Mouse (Mus musculus) forebrain, embryonic 11.5 days (tissue): Measurements from ENCODE around the gene Cab39. TPM values are rescaled to one million over a fixed set of nuclear protein-coding genes. Genes with fewer than 3 reads are reported as not detected.

ENCODE experiments used
- ATAC-seq: fragments of 200-750 bp; cut with Nextera tagmentation; replicated peaks from 2 replicates; pipeline ENCODE4 v1.8.0; 2017; ENCODE audit warnings: moderate TSS enrichment; ENCODE audit not compliant: low FRiP score
- DNase-seq: peaks from one replicate; pipeline ENCODE4 v3.0.0-alpha.2; 2017; ENCODE audit warnings: low spot score
- H3K27ac ChIP-seq: fragments of 300-500 bp; sonication (generic); 2 replicates; pipeline ENCODE4 v1.5.1; 2014; ENCODE audit warnings: low read depth, low read length
- H3K27me3 ChIP-seq: fragments of 300-500 bp; sonication (generic); 2 replicates; pipeline ENCODE4 v1.6.1; 2014; ENCODE audit warnings: mild to moderate bottlenecking, low read length, mixed read lengths; ENCODE audit not compliant: control insufficient read depth, insufficient read depth
- H3K36me3 ChIP-seq: fragments of 300-500 bp; sonication (generic); 2 replicates; pipeline ENCODE4 v1.6.1; 2014; ENCODE audit warnings: mild to moderate bottlenecking, low read length, moderate library complexity, mixed read lengths; ENCODE audit not compliant: control insufficient read depth, insufficient read depth
- H3K4me1 ChIP-seq: fragments of 300-500 bp; sonication (generic); replicated peaks from 2 replicates; pipeline ENCODE4 v1.6.1; 2014; ENCODE audit warnings: low read length, mixed read lengths; ENCODE audit not compliant: control insufficient read depth, insufficient read depth
- H3K4me2 ChIP-seq: fragments of 300-500 bp; sonication (generic); 2 replicates; pipeline ENCODE4 v1.6.1; 2014; ENCODE audit warnings: low read depth, mild to moderate bottlenecking, low read length, moderate library complexity, mixed read lengths; ENCODE audit not compliant: severe bottlenecking
- H3K4me3 ChIP-seq: fragments of 300-500 bp; sonication (generic); 2 replicates; pipeline ENCODE4 v1.5.1; 2014; ENCODE audit warnings: low read depth, low read length
- H3K9ac ChIP-seq: fragments of 300-500 bp; sonication (generic); 2 replicates; pipeline ENCODE4 v1.6.1; 2014; ENCODE audit warnings: low read length
- H3K9me3 ChIP-seq: fragments of 300-500 bp; sonication (generic); 2 replicates; pipeline ENCODE4 v1.6.1; 2016; ENCODE audit warnings: low read length, mixed read lengths; ENCODE audit not compliant: control insufficient read depth
- WGBS: fragments of 180-500 bp; shearing (Covaris S2); extraction: QIAGEN DNeasy Blood & Tissue Kit; methylation state at CpG from one replicate; pipeline ENCODE4 v1.1.7; 2014; 5-methylcytosine and 5-hydroxymethylcytosine counted together
- polyA plus RNA-seq: library from polyadenylated mRNA; unstranded; fragments of >200 nt; fragmentation: Nextera tagmentation; extraction: Ambion mirVana; gene quantifications from 2 replicates; pipeline ENCODE4 v1.2.1, GENCODE M21; 2014

Cab39 gene
- polyA plus RNA-seq, 1 experiment from 2014 or later: 59.7 TPM

GRCm38 (mm10) chr1:85864383-85864782 is 71.1 kb downstream of the Cab39 start:
- H3K27ac ChIP-seq: no peak overlapping the region
- no peak overlapping the region for H3K4me3 ChIP-seq
- H3K4me2 ChIP-seq: no peak overlapping the region
- ATAC-seq (no peak), DNase-seq (no peak)
- 93% methylated on average over 10 of the region's 10 CpGs for WGBS
- no peaks in the 10 kb centered on the region for H3K9me3 ChIP-seq
- H3K4me1 ChIP-seq: no peaks in the 10 kb centered on the region
- no peaks in the 10 kb centered on the region for H3K27me3 ChIP-seq
- no peaks in the 10 kb centered on the region for H3K36me3 ChIP-seq
- H3K9ac ChIP-seq: no peak overlapping the region

GRCm38 (mm10) chr1:85870001-85870400 is 76.8 kb downstream of the Cab39 start:
- H3K4me3 ChIP-seq: no peak overlapping the region
- WGBS: 86% methylated on average over 7 of the region's 7 CpGs

GRCm38 (mm10) chr1:85870546-85870945 is 77.3 kb downstream of the Cab39 start:
- no peak overlapping the region for H3K4me2 ChIP-seq
- DNase-seq (no peak), ATAC-seq (no peak)
- H3K9me3 ChIP-seq: no peaks in the 10 kb centered on the region; the same call in 1 of the 2 replicates
- H3K9ac ChIP-seq: no peak overlapping the region
- H3K36me3 ChIP-seq: no peaks in the 10 kb centered on the region
- WGBS: 75% methylated on average over 2 of the region's 2 CpGs
- H3K4me3 ChIP-seq: no peak overlapping the region
- no peaks in the 10 kb centered on the region for H3K4me1 ChIP-seq
- H3K27ac ChIP-seq: no peak overlapping the region
- no peaks in the 10 kb centered on the region for H3K27me3 ChIP-seq

More at GRCm38 (mm10) chr1:85870001-85870400, 76.8 kb downstream of the Cab39 start:
- ATAC-seq: no peak
- no peak for DNase-seq
- Histone ChIP-seq H3K9me3 (no peaks in the 10 kb centered on the region), H3K27ac (no peak overlapping the region), H3K9ac (no peak overlapping the region), H3K4me1 (no peaks in the 10 kb centered on the region), H3K36me3 (no peaks in the 10 kb centered on the region), H3K4me2 (no peak overlapping the region), H3K27me3 (no peaks in the 10 kb centered on the region)

GRCm38 (mm10) chr1:85882003-85882402 is 88.8 kb downstream of the Cab39 start:
- Histone ChIP-seq H3K27ac (no peak overlapping the region), H3K4me3 (no peak overlapping the region), H3K4me1 (no peaks in the 10 kb centered on the region), H3K4me2 (no peak overlapping the region), H3K27me3 (no peaks in the 10 kb centered on the region), H3K9me3 (no peaks in the 10 kb centered on the region; the same call in 1 of the 2 replicates), H3K36me3 (no peaks in the 10 kb centered on the region), H3K9ac (no peak overlapping the region)
- ATAC-seq (no peak), DNase-seq (no peak)
- WGBS: 90% methylated on average over 12 of the region's 12 CpGs

DNA sequence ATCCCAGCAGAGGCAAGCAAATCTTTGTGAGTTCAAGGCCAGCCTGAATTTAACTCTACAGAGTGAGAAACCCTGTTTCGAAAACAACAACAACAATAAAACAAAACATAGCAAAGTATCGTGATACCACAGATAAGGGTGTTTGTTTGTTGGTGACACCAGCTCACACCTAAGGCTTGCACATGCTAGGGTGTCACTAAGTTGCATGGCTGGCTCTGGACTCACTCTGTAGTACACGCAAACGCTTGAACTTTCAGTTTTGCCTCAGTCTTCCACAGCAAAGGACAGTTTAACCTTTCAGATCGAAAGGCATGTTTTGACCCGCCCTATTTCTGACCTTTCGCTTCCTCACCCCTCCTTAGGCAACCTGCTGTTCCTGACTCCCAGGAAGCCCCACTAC is 94.0 kb downstream of the Cab39 start:
- ATAC-seq (no peak), DNase-seq (no peak)
- Histone ChIP-seq H3K4me3 (no peak overlapping the region), H3K36me3 (no peaks in the 10 kb centered on the region), H3K27me3 (no peaks in the 10 kb centered on the region), H3K9ac (no peak overlapping the region), H3K27ac (no peak overlapping the region), H3K4me2 (no peak overlapping the region), H3K4me1 (no peaks in the 10 kb centered on the region), H3K9me3 (no peaks in the 10 kb centered on the region)
- WGBS: 90% methylated on average over 7 of the region's 7 CpGs

- Histone ChIP-seq H3K36me3 (no peaks in the 10 kb centered on the region), H3K9me3 (no peaks in the 10 kb centered on the region), H3K4me2 (peak within 1 kb of the TSS; percentile 83), H3K4me1 (peaks cover 27% of the 10 kb centered on the region), H3K4me3 (peak within 1 kb of the TSS; percentile 84), H3K27ac (peak within 1 kb of the TSS; percentile 77), H3K27me3 (no peaks in the 10 kb centered on the region), H3K9ac (peak within 1 kb of the TSS; percentile 83)
- DNase-seq (peak; percentile 93), ATAC-seq (peak; percentile 89)
- WGBS: 1% methylated on average over 35 of the region's 35 CpGs
Observed at GRCm38 (mm10) chr1:85894231-85894747, 101.0 kb downstream of the Cab39 start, which contains the start of gene Itm2c. Gene Itm2c (plus strand): TSS chr1:85894281.

GRCm38 (mm10) chr1:85894748-85895360 is 101.6 kb downstream of the Cab39 start:
- WGBS: under 1% methylated on average over 30 of the region's 30 CpGs
- Histone ChIP-seq H3K4me2 (peak overlapping the region; percentile 83), H3K9me3 (no peaks in the 10 kb centered on the region), H3K4me3 (peak overlapping the region; percentile 84), H3K27me3 (no peaks in the 10 kb centered on the region), H3K9ac (peak overlapping the region; percentile 83), H3K4me1 (peaks cover 30% of the 10 kb centered on the region), H3K36me3 (no peaks in the 10 kb centered on the region), H3K27ac (peak overlapping the region; percentile 77)
- ATAC-seq: peak; percentile 54
- peak; percentile 88 for DNase-seq

DNA sequence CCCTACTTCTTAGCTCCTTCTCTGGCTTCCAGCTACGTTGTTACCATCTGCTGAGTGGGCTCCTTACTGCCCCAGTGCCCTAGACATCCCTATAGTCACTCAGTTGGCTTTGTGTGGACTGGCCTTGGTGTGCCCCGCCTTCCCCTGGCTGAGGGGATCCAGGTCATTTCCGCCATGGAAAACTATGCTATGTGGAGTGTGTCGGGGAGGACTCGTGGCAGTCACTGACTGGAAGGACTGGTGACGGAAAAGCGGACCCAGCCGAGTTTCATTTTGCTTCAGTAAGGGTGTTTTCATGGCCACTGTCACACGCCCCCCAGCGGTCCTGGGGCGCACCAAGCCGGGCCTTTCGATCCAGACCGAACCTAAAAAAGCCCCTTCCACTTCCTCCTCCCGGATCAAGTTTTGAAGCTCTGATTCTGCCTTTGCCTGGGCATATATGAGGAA is 102.2 kb downstream of the Cab39 start:
- Histone ChIP-seq H3K4me3 (peak overlapping the region; percentile 84), H3K36me3 (no peaks in the 10 kb centered on the region), H3K4me1 (peaks cover 32% of the 10 kb centered on the region), H3K27me3 (no peaks in the 10 kb centered on the region), H3K27ac (peak overlapping the region; percentile 77), H3K4me2 (peak overlapping the region; percentile 83), H3K9me3 (no peaks in the 10 kb centered on the region), H3K9ac (peak overlapping the region; percentile 83)
- WGBS: 5% methylated on average over 15 of the region's 15 CpGs
- DNase-seq (peak; percentile 77), ATAC-seq (peak; percentile 63)

- H3K9ac ChIP-seq: peak overlapping the region; percentile 83; the same call in 1 of the 2 replicates
- ATAC-seq (no peak), DNase-seq (no peak)
- H3K36me3 ChIP-seq: no peaks in the 10 kb centered on the region
- H3K4me2 ChIP-seq: peak overlapping the region; percentile 83
- no peak overlapping the region for H3K27ac ChIP-seq
- peaks cover 32% of the 10 kb centered on the region for H3K4me1 ChIP-seq
- H3K4me3 ChIP-seq: peak overlapping the region; percentile 84; the same call in 1 of the 2 replicates
- 80% methylated on average over 5 of the region's 5 CpGs for WGBS
- H3K27me3 ChIP-seq: no peaks in the 10 kb centered on the region
- H3K9me3 ChIP-seq: no peaks in the 10 kb centered on the region
Observed at GRCm38 (mm10) chr1:85896110-85896509, 102.9 kb downstream of the Cab39 start.
